Mouse (Mus musculus): ENCODE results near the gene Nifk. TPM values are rescaled to one million over a fixed set of nuclear protein-coding genes. Genes with fewer than 3 reads are reported as not detected.

Gene Nifk
- polyA plus RNA-seq, 1 experiment from 2014 or later = 120 TPM

- no peak overlapping the region for H3K4me2 ChIP-seq (ENCODE audit: low read depth, low read length)
- no peak overlapping the region for H3K9ac ChIP-seq (replicated peaks; ENCODE audit: low read length)
- no peaks in the 10 kb centered on the region for H3K27me3 ChIP-seq (ENCODE audit: control insufficient read depth, insufficient read depth, low read length)
- ATAC-seq (replicated peaks; ENCODE audit: insufficient number of reproducible peaks, low FRiP score, low TSS enrichment, low read depth) = no peak
- 80% methylated on average over 6 of the region's 6 CpGs for WGBS
- H3K4me3 ChIP-seq (ENCODE audit: low read depth, low read length) = no peak overlapping the region
- H3K27ac ChIP-seq (replicated peaks; ENCODE audit: low read depth, low read length) = no peak overlapping the region
- DNase-seq (ENCODE audit: low spot score) = no peak
- H3K4me1 ChIP-seq (ENCODE audit: control insufficient read depth, insufficient read depth, low read length) = no peaks in the 10 kb centered on the region
- no peaks in the 10 kb centered on the region for H3K9me3 ChIP-seq (replicated peaks; ENCODE audit: control insufficient read depth, low read length)
- no peaks in the 10 kb centered on the region for H3K36me3 ChIP-seq (replicated peaks; ENCODE audit: control insufficient read depth, insufficient read depth, low read depth, low read length)
Measured at GRCm38 (mm10) chr1:118359071-118359761, 37.6 kb downstream of the Nifk start.

- DNase-seq (ENCODE audit: low spot score) = no peak
- Histone ChIP-seq H3K9me3 (replicated peaks; ENCODE audit: control insufficient read depth, low read length) (no peaks in the 10 kb centered on the region), H3K4me3 (ENCODE audit: low read depth, low read length) (no peak overlapping the region), H3K27me3 (ENCODE audit: control insufficient read depth, insufficient read depth, low read length) (no peaks in the 10 kb centered on the region), H3K9ac (replicated peaks; ENCODE audit: low read length) (no peak overlapping the region), H3K4me2 (ENCODE audit: low read depth, low read length) (no peak overlapping the region), H3K27ac (replicated peaks; ENCODE audit: low read depth, low read length) (no peak overlapping the region), H3K4me1 (ENCODE audit: control insufficient read depth, insufficient read depth, low read length) (no peaks in the 10 kb centered on the region), H3K36me3 (replicated peaks; ENCODE audit: control insufficient read depth, insufficient read depth, low read depth, low read length) (no peaks in the 10 kb centered on the region)
- ATAC-seq (replicated peaks; ENCODE audit: insufficient number of reproducible peaks, low FRiP score, low TSS enrichment, low read depth) = no peak
- 90% methylated on average over 1 of the region's 1 CpGs for WGBS
Measured at GRCm38 (mm10) chr1:118367970-118368369, 46.3 kb downstream of the Nifk start.

- Histone ChIP-seq H3K27ac (replicated peaks; ENCODE audit: low read depth, low read length) (no peak overlapping the region), H3K9me3 (replicated peaks; ENCODE audit: control insufficient read depth, low read length) (no peaks in the 10 kb centered on the region), H3K4me2 (ENCODE audit: low read depth, low read length) (no peak overlapping the region), H3K27me3 (ENCODE audit: control insufficient read depth, insufficient read depth, low read length) (no peaks in the 10 kb centered on the region), H3K36me3 (replicated peaks; ENCODE audit: control insufficient read depth, insufficient read depth, low read depth, low read length) (no peaks in the 10 kb centered on the region), H3K4me3 (ENCODE audit: low read depth, low read length) (no peak overlapping the region), H3K9ac (replicated peaks; ENCODE audit: low read length) (no peak overlapping the region), H3K4me1 (ENCODE audit: control insufficient read depth, insufficient read depth, low read length) (no peaks in the 10 kb centered on the region)
- no peak for ATAC-seq (replicated peaks; ENCODE audit: insufficient number of reproducible peaks, low FRiP score, low TSS enrichment, low read depth)
- 68% methylated on average over 3 of the region's 3 CpGs for WGBS
- no peak for DNase-seq (ENCODE audit: low spot score)
Measured at GRCm38 (mm10) chr1:118368721-118369461, 47.3 kb downstream of the Nifk start.

GRCm38 (mm10) chr1:118377784-118378183 is 56.1 kb downstream of the Nifk start:
- Histone ChIP-seq H3K4me3 (ENCODE audit: low read depth, low read length) (no peak overlapping the region), H3K9me3 (replicated peaks; ENCODE audit: control insufficient read depth, low read length) (no peaks in the 10 kb centered on the region), H3K27ac (replicated peaks; ENCODE audit: low read depth, low read length) (no peak overlapping the region), H3K36me3 (replicated peaks; ENCODE audit: control insufficient read depth, insufficient read depth, low read depth, low read length) (no peaks in the 10 kb centered on the region), H3K4me1 (ENCODE audit: control insufficient read depth, insufficient read depth, low read length) (no peaks in the 10 kb centered on the region), H3K4me2 (ENCODE audit: low read depth, low read length) (no peak overlapping the region), H3K9ac (replicated peaks; ENCODE audit: low read length) (no peak overlapping the region), H3K27me3 (ENCODE audit: control insufficient read depth, insufficient read depth, low read length) (no peaks in the 10 kb centered on the region)
- DNase-seq (ENCODE audit: low spot score) (no peak), ATAC-seq (replicated peaks; ENCODE audit: insufficient number of reproducible peaks, low FRiP score, low TSS enrichment, low read depth) (no peak)
- WGBS = 55% methylated on average over 5 of the region's 5 CpGs

- Histone ChIP-seq H3K36me3 (replicated peaks; ENCODE audit: control insufficient read depth, insufficient read depth, low read depth, low read length) (no peaks in the 10 kb centered on the region), H3K4me3 (ENCODE audit: low read depth, low read length) (no peak overlapping the region), H3K9ac (replicated peaks; ENCODE audit: low read length) (no peak overlapping the region), H3K9me3 (replicated peaks; ENCODE audit: control insufficient read depth, low read length) (no peaks in the 10 kb centered on the region), H3K4me1 (ENCODE audit: control insufficient read depth, insufficient read depth, low read length) (no peaks in the 10 kb centered on the region), H3K27me3 (ENCODE audit: control insufficient read depth, insufficient read depth, low read length) (no peaks in the 10 kb centered on the region), H3K27ac (replicated peaks; ENCODE audit: low read depth, low read length) (no peak overlapping the region), H3K4me2 (ENCODE audit: low read depth, low read length) (no peak overlapping the region)
- no peak for ATAC-seq (replicated peaks; ENCODE audit: insufficient number of reproducible peaks, low FRiP score, low TSS enrichment, low read depth)
- 72% methylated on average over 8 of the region's 8 CpGs for WGBS
- no peak for DNase-seq (ENCODE audit: low spot score)
Measured at GRCm38 (mm10) chr1:118380105-118380786, 58.6 kb downstream of the Nifk start.

Other genes with a start within 250 kb of the Nifk start
- gene Gm29106, start 145.3 kb upstream of the Nifk start, polyA plus RNA-seq (2014; fragmentation: Nextera tagmentation; extraction: Ambion mirVana) = 0.31 and 0.59 TPM in 2 replicates
- 403 and 411 TPM in 2 replicates for gene Tsn, start 10.1 kb upstream of the Nifk start, polyA plus RNA-seq (2014; fragmentation: Nextera tagmentation; extraction: Ambion mirVana)
- gene Clasp1, start 67.2 kb downstream of the Nifk start, polyA plus RNA-seq (2014; fragmentation: Nextera tagmentation; extraction: Ambion mirVana) = 57.7 and 62.2 TPM in 2 replicates

Measured in embryonic facial prominence, embryonic 11.5 days (tissue).